ENCODE assay signal across 12 mouse cellular contexts in the genomic region with DNA sequence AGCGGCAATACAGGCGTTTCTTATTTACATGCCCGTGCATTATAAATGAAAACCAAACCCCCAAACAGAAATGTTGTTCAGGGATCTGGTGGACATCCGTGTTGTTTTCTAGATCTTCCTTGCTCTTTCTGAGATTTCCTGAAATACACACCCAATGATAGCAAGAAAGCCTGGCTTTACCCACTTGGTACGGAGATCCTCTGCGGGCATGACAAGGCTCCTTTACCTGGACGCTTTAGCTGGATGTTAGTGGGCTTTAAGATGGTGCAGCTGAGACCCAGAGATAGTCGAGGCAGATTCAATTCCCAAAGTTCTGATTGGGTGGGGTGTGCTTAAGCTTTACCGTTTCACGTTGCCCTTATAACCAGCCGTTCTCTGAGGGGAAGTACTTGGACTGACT. TPM values are rescaled to one million over a fixed set of nuclear protein-coding genes. Genes with fewer than 3 reads are reported as not detected.
DNase-seq lines count a peak whose midpoint lies in the region; ATAC-seq lines count a peak whose summit lies in the region.
"Had no signal": no experiment of that assay in that cellular context is flagged by ENCODE, and none has a peak within 500 bp of the region (broad histone marks: within the 10 kb centered on the region; RNA-seq: fewer than 3 reads in every experiment).

No protein-coding gene starts in this region.

- peak overlapping the region; percentile 8; the same call in 1 of the 2 replicates for H3K4me3 ChIP-seq in forebrain, embryonic 10.5 days
- H3K4me3 ChIP-seq in forebrain, embryonic 16.5 days (replicated peaks; ENCODE audit: low read length), result no peak overlapping the region
- peak overlapping the region; percentile 45 for H3K4me3 ChIP-seq in kidney, embryonic 16.5 days (ENCODE audit: low read length)
- H3K4me3 ChIP-seq in embryonic facial prominence, embryonic 13.5 days, result 0 out of 2 replicates have a peak overlapping the region, but pooled peaks have one; percentile 4
- peak overlapping the region; percentile 30; the same call in 1 of the 2 replicates for H3K4me3 ChIP-seq in liver, embryonic 13.5 days (replicated peaks)

- DNase-seq in forebrain, embryonic 10.5 days (ENCODE audit: extremely low spot score, low spot score), result no peak
- no peak for DNase-seq in kidney, postnatal 25 days
- DNase-seq in liver, embryonic 13.5 days, result no peak
- no peak for DNase-seq in urinary bladder, postnatal 25 days (ENCODE audit: low spot score)
- DNase-seq in embryo, embryonic 10.5 days (ENCODE audit: low spot score), result no peak
- DNase-seq: embryo, embryonic 11 days; thymus, postnatal 4 days had no signal

- peaks cover 17% of the 10 kb centered on the region for H3K4me1 ChIP-seq in forebrain, embryonic 10.5 days
- no peaks in the 10 kb centered on the region for H3K4me1 ChIP-seq in forebrain, embryonic 16.5 days (replicated peaks; ENCODE audit: control insufficient read depth, insufficient read depth, low read length)
- peaks cover 29% of the 10 kb centered on the region for H3K4me1 ChIP-seq in kidney, embryonic 16.5 days (ENCODE audit: insufficient read depth, low read length)
- peaks cover 21% of the 10 kb centered on the region for H3K4me1 ChIP-seq in embryonic facial prominence, embryonic 13.5 days
- H3K4me1 ChIP-seq in liver, embryonic 13.5 days (replicated peaks), result peaks cover 6% of the 10 kb centered on the region; the same call in 1 of the 2 replicates

- ATAC-seq in forebrain, embryonic 16.5 days, result no peak
- no peak for ATAC-seq in kidney, embryonic 16.5 days (ENCODE audit: low FRiP score, low TSS enrichment)
- ATAC-seq in embryonic facial prominence, embryonic 13.5 days (ENCODE audit: insufficient number of reproducible peaks, insufficient read depth, low FRiP score, low TSS enrichment, low read depth), result no peak
- no peak for ATAC-seq in liver, embryonic 13.5 days (ENCODE audit: low read depth)

- no peaks in the 10 kb centered on the region for H3K27me3 ChIP-seq in forebrain, embryonic 10.5 days (ENCODE audit: poor library complexity, severe bottlenecking)
- H3K27me3 ChIP-seq in forebrain, embryonic 16.5 days (replicated peaks; ENCODE audit: control insufficient read depth, insufficient read depth, low read length), result no peaks in the 10 kb centered on the region
- no peaks in the 10 kb centered on the region for H3K27me3 ChIP-seq in kidney, embryonic 16.5 days (ENCODE audit: insufficient read depth, low read length)
- no peaks in the 10 kb centered on the region for H3K27me3 ChIP-seq in embryonic facial prominence, embryonic 13.5 days
- H3K27me3 ChIP-seq in liver, embryonic 13.5 days, result peaks cover 75% of the 10 kb centered on the region

- H3K36me3 ChIP-seq in forebrain, embryonic 10.5 days (replicated peaks), result no peaks in the 10 kb centered on the region
- no peaks in the 10 kb centered on the region for H3K36me3 ChIP-seq in forebrain, embryonic 16.5 days (ENCODE audit: control insufficient read depth, insufficient read depth)
- H3K36me3 ChIP-seq in kidney, embryonic 16.5 days (ENCODE audit: insufficient read depth, low read length), result no peaks in the 10 kb centered on the region
- H3K36me3 ChIP-seq in embryonic facial prominence, embryonic 13.5 days, result no peaks in the 10 kb centered on the region
- H3K36me3 ChIP-seq in liver, embryonic 13.5 days, result no peaks in the 10 kb centered on the region
- H3K36me3 ChIP-seq: G1E had no signal

- H3K9me3 ChIP-seq in forebrain, embryonic 10.5 days, result no peaks in the 10 kb centered on the region
- no peaks in the 10 kb centered on the region for H3K9me3 ChIP-seq in forebrain, embryonic 16.5 days (ENCODE audit: control insufficient read depth, low read length)
- H3K9me3 ChIP-seq in kidney, embryonic 16.5 days (ENCODE audit: low read length), result no peaks in the 10 kb centered on the region
- no peaks in the 10 kb centered on the region for H3K9me3 ChIP-seq in embryonic facial prominence, embryonic 13.5 days
- H3K9me3 ChIP-seq in liver, embryonic 13.5 days (replicated peaks), result no peaks in the 10 kb centered on the region

- H3K4me2 ChIP-seq in forebrain, embryonic 16.5 days (ENCODE audit: low read length), result no peak overlapping the region
- peak overlapping the region; percentile 49 for H3K4me2 ChIP-seq in kidney, embryonic 16.5 days (replicated peaks; ENCODE audit: low read depth, low read length)
- no peak overlapping the region for H3K4me2 ChIP-seq in embryonic facial prominence, embryonic 13.5 days
- 0 out of 2 replicates have a peak overlapping the region, but pooled peaks have one; percentile 3 for H3K4me2 ChIP-seq in liver, embryonic 13.5 days

- 90% methylated on average over 11 of the region's 11 CpGs for WGBS in forebrain, embryonic 10.5 days
- WGBS in forebrain, embryonic 16.5 days, result 87% methylated on average over 11 of the region's 11 CpGs
- WGBS in kidney, embryonic 16.5 days, result 74% methylated on average over 11 of the region's 11 CpGs
- 79% methylated on average over 11 of the region's 11 CpGs for WGBS in embryonic facial prominence, embryonic 13.5 days
- 36% methylated on average over 11 of the region's 11 CpGs for WGBS in liver, embryonic 13.5 days (ENCODE audit: insufficient replicate concordance)

- H3K9ac ChIP-seq in forebrain, embryonic 16.5 days (replicated peaks; ENCODE audit: low read depth, low read length), result no peak overlapping the region
- H3K9ac ChIP-seq in kidney, embryonic 16.5 days (replicated peaks; ENCODE audit: low read length), result peak overlapping the region; percentile 65
- no peak overlapping the region for H3K9ac ChIP-seq in embryonic facial prominence, embryonic 13.5 days
- H3K9ac ChIP-seq in liver, embryonic 13.5 days, result no peak overlapping the region
- H3K9ac ChIP-seq: hindbrain, embryonic 14.5 days had no signal

- no peak overlapping the region for H3K27ac ChIP-seq in forebrain, embryonic 10.5 days
- H3K27ac ChIP-seq in forebrain, embryonic 16.5 days (ENCODE audit: low read length), result no peak overlapping the region
- peak overlapping the region; percentile 79 for H3K27ac ChIP-seq in kidney, embryonic 16.5 days (ENCODE audit: low read length)
- H3K27ac ChIP-seq in embryonic facial prominence, embryonic 13.5 days, result no peak overlapping the region
- H3K27ac ChIP-seq in liver, embryonic 13.5 days, result no peak overlapping the region
- H3K27ac ChIP-seq: hindbrain, embryonic 14.5 days had no signal

RNA-seq across cellular contexts. Expression of gene Adgrf5, which starts 0.8 kb away (rescaled TPM):
- polyA plus RNA-seq in forebrain, embryonic 10.5 days (2016; fragmentation: Nextera tagmentation; extraction: Ambion mirVana), result 6.0 and 8.0 TPM in 2 replicates
- polyA plus RNA-seq in forebrain, embryonic 16.5 days (2015; fragmentation: Nextera tagmentation; extraction: Ambion mirVana), result 8.4 and 10.1 TPM in 2 replicates
- polyA plus RNA-seq in kidney, embryonic 16.5 days (2015; fragmentation: Nextera tagmentation; extraction: Ambion mirVana), result 25.5 and 26.7 TPM in 2 replicates
- 8.7 and 9.2 TPM in 2 replicates for polyA plus RNA-seq in embryonic facial prominence, embryonic 13.5 days (2015; fragmentation: Nextera tagmentation; extraction: Ambion mirVana)
- polyA plus RNA-seq in liver, embryonic 13.5 days (2015; fragmentation: Nextera tagmentation; extraction: Ambion mirVana), result 2.3 and 3.9 TPM in 2 replicates
- polyA plus RNA-seq: G1E had no signal

Comparison
In these comparisons a context has a peak if more than half of its experiments do, and no peak if none do; other contexts are left out.
1. H3K4me2 ChIP-seq: peak in kidney, embryonic 16.5 days (single experiment) and liver, embryonic 13.5 days (single experiment); none in forebrain, embryonic 16.5 days (single experiment) and embryonic facial prominence, embryonic 13.5 days (single experiment).